Mouse (Mus musculus): ENCODE results near the gene Cyb561d1. TPM values are rescaled to one million over a fixed set of nuclear protein-coding genes. Genes with fewer than 3 reads are reported as not detected.
A peak's percentile ranks its signal among the peaks of the same experiment; 100 is the strongest.

Cyb561d1 gene
- total and polyA plus RNA-seq, 3 experiments = 4.9 to 5.7 (median 5.4) TPM

- WGBS = 77% methylated on average over 15 of the region's 15 CpGs
Measured at GRCm38 (mm10) chr3:108206731-108207375, 5.8 kb upstream of the Cyb561d1 start.

GRCm38 (mm10) chr3:108205601-108206000 lies 4.6 kb upstream of the Cyb561d1 start:
- DNase-seq = no peak
- Histone ChIP-seq H3K27me3 (ENCODE audit: control insufficient read depth, insufficient read depth, low read length) (no peaks in the 10 kb centered on the region), H3K36me3 (ENCODE audit: control insufficient read depth, insufficient read depth, low read length) (no peaks in the 10 kb centered on the region), H3K79me2 (replicated peaks; ENCODE audit: control insufficient read depth, insufficient read depth, low read length) (no peaks in the 10 kb centered on the region), H3K4me1 (ENCODE audit: control insufficient read depth, insufficient read depth, low read length) (peaks cover 1% of the 10 kb centered on the region; the same call in 1 of the 2 replicates), H3K9ac (ENCODE audit: low read depth, low read length) (no peak overlapping the region), H3K4me3 (no peak overlapping the region), H3K27ac (no peak overlapping the region)
- TF ChIP-seq EP300 (IDR thresholded peaks at IDR 0.05; ENCODE audit: insufficient read depth, low read depth, low read length) (no peak), POLR2A (IDR thresholded peaks at IDR 0.05; ENCODE audit: insufficient read depth, low read depth, low read length) (no peak), CTCF (IDR thresholded peaks at IDR 0.05) (no peak)
- WGBS = 89% methylated on average over 8 of the region's 8 CpGs
- intact Hi-C loops (cut with DNase I) = no loop called here

More at GRCm38 (mm10) chr3:108206731-108207375, 5.8 kb upstream of the Cyb561d1 start:
- H3K36me3 ChIP-seq (ENCODE audit: control insufficient read depth, insufficient read depth, low read length) = no peaks in the 10 kb centered on the region
- no peak overlapping the region for H3K27ac ChIP-seq
- no peak overlapping the region for H3K9ac ChIP-seq (ENCODE audit: low read depth, low read length)
- TF ChIP-seq POLR2A (IDR thresholded peaks at IDR 0.05; ENCODE audit: insufficient read depth, low read depth, low read length) = no peak
- no peak for TF ChIP-seq CTCF (IDR thresholded peaks at IDR 0.05)
- no peak overlapping the region for H3K4me3 ChIP-seq
- H3K27me3 ChIP-seq (ENCODE audit: control insufficient read depth, insufficient read depth, low read length) = no peaks in the 10 kb centered on the region
- no peaks in the 10 kb centered on the region for H3K79me2 ChIP-seq (replicated peaks; ENCODE audit: control insufficient read depth, insufficient read depth, low read length)
- no peak for DNase-seq
- intact Hi-C loops (cut with DNase I) = no loop called here
- peaks cover 2% of the 10 kb centered on the region for H3K4me1 ChIP-seq (ENCODE audit: control insufficient read depth, insufficient read depth, low read length)

GRCm38 (mm10) chr3:108204470-108204869 lies 3.5 kb upstream of the Cyb561d1 start:
- Histone ChIP-seq H3K27ac (no peak overlapping the region), H3K4me3 (no peak overlapping the region), H3K4me1 (ENCODE audit: control insufficient read depth, insufficient read depth, low read length) (peaks cover 1% of the 10 kb centered on the region; the same call in 1 of the 2 replicates), H3K9ac (ENCODE audit: low read depth, low read length) (no peak overlapping the region), H3K27me3 (ENCODE audit: control insufficient read depth, insufficient read depth, low read length) (no peaks in the 10 kb centered on the region), H3K79me2 (replicated peaks; ENCODE audit: control insufficient read depth, insufficient read depth, low read length) (no peaks in the 10 kb centered on the region), H3K36me3 (ENCODE audit: control insufficient read depth, insufficient read depth, low read length) (no peaks in the 10 kb centered on the region)
- no peak for DNase-seq
- 87% methylated on average over 11 of the region's 11 CpGs for WGBS
- TF ChIP-seq CTCF (IDR thresholded peaks at IDR 0.05) = no peak
- no peak for TF ChIP-seq EP300 (IDR thresholded peaks at IDR 0.05; ENCODE audit: insufficient read depth, low read depth, low read length)
- TF ChIP-seq POLR2A (IDR thresholded peaks at IDR 0.05; ENCODE audit: insufficient read depth, low read depth, low read length) = no peak
- intact Hi-C loops (cut with DNase I) = loop anchor here (1.0 to 5.0 kb wide), 2 partner anchors 40 to 132 kb away; no protein-coding TSS in a partner anchor

GRCm38 (mm10) chr3:108203621-108204325 lies 2.8 kb upstream of the Cyb561d1 start:
- H3K27me3 ChIP-seq (ENCODE audit: control insufficient read depth, insufficient read depth, low read length) = no peaks in the 10 kb centered on the region
- 80% methylated on average over 11 of the region's 11 CpGs for WGBS
- H3K4me3 ChIP-seq = no peak overlapping the region
- no peak overlapping the region for H3K9ac ChIP-seq (ENCODE audit: low read depth, low read length)
- no peak for TF ChIP-seq EP300 (IDR thresholded peaks at IDR 0.05; ENCODE audit: insufficient read depth, low read depth, low read length)
- TF ChIP-seq CTCF (IDR thresholded peaks at IDR 0.05) = peak; percentile 95; the same call in 1 of the 2 replicates
- intact Hi-C loops (cut with DNase I) = loop anchor here (1.0 to 5.0 kb wide), 2 partner anchors 39 to 131 kb away; no protein-coding TSS in a partner anchor
- peak; percentile 76 to 88 for DNase-seq
- H3K79me2 ChIP-seq (replicated peaks; ENCODE audit: control insufficient read depth, insufficient read depth, low read length) = no peaks in the 10 kb centered on the region
- H3K27ac ChIP-seq = no peak overlapping the region
- peaks cover 1% of the 10 kb centered on the region; the same call in 1 of the 2 replicates for H3K4me1 ChIP-seq (ENCODE audit: control insufficient read depth, insufficient read depth, low read length)
- H3K36me3 ChIP-seq (ENCODE audit: control insufficient read depth, insufficient read depth, low read length) = no peaks in the 10 kb centered on the region

- Histone ChIP-seq H3K9ac (ENCODE audit: low read depth, low read length) (no peak overlapping the region), H3K36me3 (ENCODE audit: control insufficient read depth, insufficient read depth, low read length) (no peaks in the 10 kb centered on the region), H3K27ac (no peak overlapping the region), H3K79me2 (replicated peaks; ENCODE audit: control insufficient read depth, insufficient read depth, low read length) (no peaks in the 10 kb centered on the region), H3K4me3 (no peak overlapping the region), H3K4me1 (ENCODE audit: control insufficient read depth, insufficient read depth, low read length) (peaks cover 1% of the 10 kb centered on the region; the same call in 1 of the 2 replicates), H3K27me3 (ENCODE audit: control insufficient read depth, insufficient read depth, low read length) (no peaks in the 10 kb centered on the region)
- no peak for TF ChIP-seq POLR2A (IDR thresholded peaks at IDR 0.05; ENCODE audit: insufficient read depth, low read depth, low read length)
- no peak for TF ChIP-seq EP300 (IDR thresholded peaks at IDR 0.05; ENCODE audit: insufficient read depth, low read depth, low read length)
- no peak for TF ChIP-seq CTCF (IDR thresholded peaks at IDR 0.05)
- intact Hi-C loops (cut with DNase I) = loop anchor here (5.0 kb wide), 1 partner anchor 131 kb away; no protein-coding TSS in a partner anchor
- WGBS = 95% methylated on average over 13 of the region's 13 CpGs
- no peak for DNase-seq
Measured at GRCm38 (mm10) chr3:108203212-108203611, 2.2 kb upstream of the Cyb561d1 start.

- H3K79me2 ChIP-seq (replicated peaks; ENCODE audit: control insufficient read depth, insufficient read depth, low read length) = no peaks in the 10 kb centered on the region
- H3K9ac ChIP-seq (ENCODE audit: low read depth, low read length) = no peak overlapping the region
- intact Hi-C loops (cut with DNase I) = loop anchor here (5.0 kb wide), 1 partner anchor 130 kb away; no protein-coding TSS in a partner anchor
- no peak for DNase-seq
- TF ChIP-seq POLR2A (IDR thresholded peaks at IDR 0.05; ENCODE audit: insufficient read depth, low read depth, low read length) = no peak
- no peak for TF ChIP-seq EP300 (IDR thresholded peaks at IDR 0.05; ENCODE audit: insufficient read depth, low read depth, low read length)
- TF ChIP-seq CTCF (IDR thresholded peaks at IDR 0.05) = no peak
- H3K4me1 ChIP-seq (ENCODE audit: control insufficient read depth, insufficient read depth, low read length) = peaks cover 1% of the 10 kb centered on the region; the same call in 1 of the 2 replicates
- H3K27me3 ChIP-seq (ENCODE audit: control insufficient read depth, insufficient read depth, low read length) = no peaks in the 10 kb centered on the region
- no peak overlapping the region for H3K4me3 ChIP-seq
- H3K36me3 ChIP-seq (ENCODE audit: control insufficient read depth, insufficient read depth, low read length) = no peaks in the 10 kb centered on the region
- no peak overlapping the region for H3K27ac ChIP-seq
Measured at GRCm38 (mm10) chr3:108202506-108202905, 1.5 kb upstream of the Cyb561d1 start.

Measured in heart, adult 2 months (tissue).